Mouse (Mus musculus) hindbrain, embryonic 14.5 days (tissue): ENCODE data around the gene Slfn14. TPM values are rescaled to one million over a fixed set of nuclear protein-coding genes. Genes with fewer than 3 reads are reported as not detected.

Experiments used
- ATAC-seq: fragments of 200-750 bp; cut with Nextera tagmentation; 2 replicates; pipeline ENCODE4 v1.8.0; 2017; ENCODE audit warnings: moderate number of reproducible peaks, mild to moderate bottlenecking, moderate TSS enrichment, moderate library complexity; ENCODE audit not compliant: low FRiP score
- DNase-seq: peaks from one replicate; pipeline ENCODE4 v3.0.0-alpha.2; 2015; ENCODE audit warnings: low spot score
- H3K27ac ChIP-seq: fragments of 300-500 bp; sonication (generic); 2 replicates; pipeline ENCODE4 v1.5.1; 2014; ENCODE audit warnings: mild to moderate bottlenecking, moderate library complexity
- H3K27me3 ChIP-seq: fragments of 300-500 bp; sonication (generic); 2 replicates; pipeline ENCODE4 v1.6.1; 2014; ENCODE audit warnings: mild to moderate bottlenecking, low read length, mixed read lengths; ENCODE audit not compliant: control insufficient read depth, insufficient read depth
- H3K36me3 ChIP-seq: fragments of 300-500 bp; sonication (generic); replicated peaks from 2 replicates; pipeline ENCODE4 v1.6.1; 2014; ENCODE audit not compliant: control insufficient read depth, insufficient read depth
- H3K4me1 ChIP-seq: fragments of 300-500 bp; sonication (generic); replicated peaks from 2 replicates; pipeline ENCODE4 v1.6.1; 2014; ENCODE audit warnings: antibody characterized with exemption, low read length, mixed read lengths; ENCODE audit not compliant: control insufficient read depth, insufficient read depth
- H3K4me2 ChIP-seq: fragments of 300-500 bp; sonication (generic); replicated peaks from 2 replicates; pipeline ENCODE4 v1.6.1; 2014; ENCODE audit warnings: mild to moderate bottlenecking, moderate library complexity
- H3K4me3 ChIP-seq: fragments of 300-500 bp; sonication (generic); replicated peaks from 2 replicates; pipeline ENCODE4 v1.5.1; 2014; ENCODE audit warnings: mild to moderate bottlenecking, low read length
- H3K9ac ChIP-seq: fragments of 300-500 bp; sonication (generic); 2 replicates; pipeline ENCODE4 v1.6.1; 2014
- H3K9me3 ChIP-seq: fragments of 300-500 bp; sonication (generic); 2 replicates; pipeline ENCODE4 v1.6.1; 2016; ENCODE audit warnings: low read length; ENCODE audit not compliant: control insufficient read depth
- WGBS: fragments of 180-500 bp; shearing (Covaris S2); extraction: QIAGEN DNeasy Blood & Tissue Kit; methylation state at CpG from one replicate; pipeline ENCODE4 v1.1.7; 2014; 5-methylcytosine and 5-hydroxymethylcytosine counted together
- polyA plus RNA-seq: library from polyadenylated mRNA; unstranded; fragments of >200 nt; fragmentation: Nextera tagmentation; extraction: Ambion mirVana; gene quantifications from 2 replicates; pipeline ENCODE4 v1.2.1, GENCODE M21; 2014

The Slfn14 gene
- polyA plus RNA-seq, 1 experiment from 2014 or later, result not detected

GRCm38 (mm10) chr11:83230966-83231365 is 55.6 kb downstream of the Slfn14 start:
- Histone ChIP-seq H3K9me3 (no peaks in the 10 kb centered on the region), H3K27ac (no peak overlapping the region), H3K4me3 (no peak overlapping the region), H3K36me3 (no peaks in the 10 kb centered on the region), H3K4me2 (no peak overlapping the region), H3K4me1 (no peaks in the 10 kb centered on the region), H3K9ac (no peak overlapping the region), H3K27me3 (no peaks in the 10 kb centered on the region)
- ATAC-seq (no peak), DNase-seq (no peak)
- 63% methylated on average over 3 of the region's 3 CpGs for WGBS

GRCm38 (mm10) chr11:83227926-83228723 is 58.4 kb downstream of the Slfn14 start:
- DNase-seq (no peak), ATAC-seq (no peak)
- Histone ChIP-seq H3K27ac (no peak overlapping the region), H3K4me1 (no peaks in the 10 kb centered on the region), H3K4me2 (no peak overlapping the region), H3K9me3 (no peaks in the 10 kb centered on the region), H3K36me3 (no peaks in the 10 kb centered on the region), H3K27me3 (no peaks in the 10 kb centered on the region), H3K4me3 (no peak overlapping the region), H3K9ac (no peak overlapping the region)
- 86% methylated on average over 7 of the region's 7 CpGs for WGBS

GRCm38 (mm10) chr11:83225371-83225960 is 61.1 kb downstream of the Slfn14 start:
- DNase-seq (no peak), ATAC-seq (no peak)
- H3K4me3 ChIP-seq, result no peak overlapping the region
- no peak overlapping the region for H3K4me2 ChIP-seq
- 91% methylated on average over 9 of the region's 9 CpGs for WGBS
- H3K9ac ChIP-seq, result no peak overlapping the region
- H3K36me3 ChIP-seq, result no peaks in the 10 kb centered on the region
- H3K9me3 ChIP-seq, result no peaks in the 10 kb centered on the region
- H3K27ac ChIP-seq, result no peak overlapping the region
- H3K27me3 ChIP-seq, result no peaks in the 10 kb centered on the region
- H3K4me1 ChIP-seq, result no peaks in the 10 kb centered on the region

Other genes starting within 250 kb of the Slfn14 start
- gene Slfn2, start 221.6 kb downstream of the Slfn14 start, polyA plus RNA-seq, result 1.3 and 1.4 TPM in 2 replicates
- gene Slfn1, start 169.9 kb downstream of the Slfn14 start, polyA plus RNA-seq, result 0.11 TPM in 1 of 2 replicates, not detected in the other
- gene Slfn4, start 111.5 kb downstream of the Slfn14 start, polyA plus RNA-seq, result 0.14 TPM in 1 of 2 replicates, not detected in the other
- gene Slfn3, start 95.4 kb downstream of the Slfn14 start, polyA plus RNA-seq, result 0.22 TPM in 1 of 2 replicates, not detected in the other
- gene Ap2b1, start 12.3 kb upstream of the Slfn14 start, polyA plus RNA-seq, result 154 and 180 TPM in 2 replicates
- gene Pex12, start 15.9 kb upstream of the Slfn14 start, polyA plus RNA-seq, result 14.9 and 15.1 TPM in 2 replicates
- gene Rasl10b, start 122.4 kb upstream of the Slfn14 start, polyA plus RNA-seq, result 27.1 and 28.6 TPM in 2 replicates
- gene Gas2l2, start 142.7 kb upstream of the Slfn14 start, polyA plus RNA-seq, result 0.97 and 1.5 TPM in 2 replicates
- 0.39 and 0.60 TPM in 2 replicates for gene 1700020L24Rik, start 151.0 kb upstream of the Slfn14 start, polyA plus RNA-seq
- 3.9 and 4.2 TPM in 2 replicates for gene Mmp28, start 176.3 kb upstream of the Slfn14 start, polyA plus RNA-seq
- 9.4 and 11.3 TPM in 2 replicates for gene Taf15, start 186.4 kb upstream of the Slfn14 start, polyA plus RNA-seq
- gene Heatr9, start 235.4 kb upstream of the Slfn14 start, polyA plus RNA-seq, result not detected in 2 replicates
- gene Ccl5, start 243.8 kb upstream of the Slfn14 start, polyA plus RNA-seq, result not detected in 2 replicates